Mouse (Mus musculus): ENCODE results near the gene Slc7a8. TPM values are rescaled to one million over a fixed set of nuclear protein-coding genes. Genes with fewer than 3 reads are reported as not detected.

The Slc7a8 gene
- polyA plus RNA-seq, 1 experiment from 2014 or later = 7.1 TPM

Other genes with a start within 250 kb of the Slc7a8 start
- gene Haus4, start 227.3 kb downstream of the Slc7a8 start, polyA plus RNA-seq (2014; fragmentation: Nextera tagmentation; extraction: Ambion mirVana) = 71.6 and 76.4 TPM in 2 replicates
- 15.0 and 17.8 TPM in 2 replicates for gene Ajuba, start 204.4 kb downstream of the Slc7a8 start, polyA plus RNA-seq (2014; fragmentation: Nextera tagmentation; extraction: Ambion mirVana)
- 5.6 and 5.8 TPM in 2 replicates for gene 4931414P19Rik, start 176.0 kb downstream of the Slc7a8 start, polyA plus RNA-seq (2014; fragmentation: Nextera tagmentation; extraction: Ambion mirVana)
- 411 and 417 TPM in 2 replicates for gene Psmb5, start 163.9 kb downstream of the Slc7a8 start, polyA plus RNA-seq (2014; fragmentation: Nextera tagmentation; extraction: Ambion mirVana)
- gene Psmb11, start 160.5 kb downstream of the Slc7a8 start, polyA plus RNA-seq (2014; fragmentation: Nextera tagmentation; extraction: Ambion mirVana) = not detected in 2 replicates
- gene Gm17606, start 141.0 kb downstream of the Slc7a8 start, polyA plus RNA-seq (2014; fragmentation: Nextera tagmentation; extraction: Ambion mirVana) = not detected in 2 replicates
- gene Cdh24, start 140.6 kb downstream of the Slc7a8 start, polyA plus RNA-seq (2014; fragmentation: Nextera tagmentation; extraction: Ambion mirVana) = 1.7 and 1.9 TPM in 2 replicates
- 76.1 and 81.1 TPM in 2 replicates for gene 1700123O20Rik, start 95.7 kb downstream of the Slc7a8 start, polyA plus RNA-seq (2014; fragmentation: Nextera tagmentation; extraction: Ambion mirVana)
- gene Acin1, start 95.0 kb downstream of the Slc7a8 start, polyA plus RNA-seq (2014; fragmentation: Nextera tagmentation; extraction: Ambion mirVana) = 98.8 and 109 TPM in 2 replicates
- gene Gm29776, start 83.1 kb downstream of the Slc7a8 start, polyA plus RNA-seq (2014; fragmentation: Nextera tagmentation; extraction: Ambion mirVana) = 0.07 TPM in 1 of 2 replicates, not detected in the other
- 2.0 and 3.1 TPM in 2 replicates for gene Cebpe, start 69.8 kb downstream of the Slc7a8 start, polyA plus RNA-seq (2014; fragmentation: Nextera tagmentation; extraction: Ambion mirVana)
- gene Rnf212b, start 32.2 kb upstream of the Slc7a8 start, polyA plus RNA-seq (2014; fragmentation: Nextera tagmentation; extraction: Ambion mirVana) = not detected in 2 replicates
- 5.2 and 5.5 TPM in 2 replicates for gene Homez, start 89.0 kb upstream of the Slc7a8 start, polyA plus RNA-seq (2014; fragmentation: Nextera tagmentation; extraction: Ambion mirVana)
- 1.1 and 2.1 TPM in 2 replicates for gene Ppp1r3e, start 95.6 kb upstream of the Slc7a8 start, polyA plus RNA-seq (2014; fragmentation: Nextera tagmentation; extraction: Ambion mirVana)
- 2.0 and 2.1 TPM in 2 replicates for gene Bcl2l2, start 101.4 kb upstream of the Slc7a8 start, polyA plus RNA-seq (2014; fragmentation: Nextera tagmentation; extraction: Ambion mirVana)
- 0.27 TPM in 1 of 2 replicates, not detected in the other for gene Gm20521, start 101.5 kb upstream of the Slc7a8 start, polyA plus RNA-seq (2014; fragmentation: Nextera tagmentation; extraction: Ambion mirVana)
- gene Pabpn1, start 110.6 kb upstream of the Slc7a8 start, polyA plus RNA-seq (2014; fragmentation: Nextera tagmentation; extraction: Ambion mirVana) = 117 and 132 TPM in 2 replicates
- gene Slc22a17, start 131.2 kb upstream of the Slc7a8 start, polyA plus RNA-seq (2014; fragmentation: Nextera tagmentation; extraction: Ambion mirVana) = 10.5 and 14.0 TPM in 2 replicates
- 5.5 and 6.7 TPM in 2 replicates for gene Efs, start 144.2 kb upstream of the Slc7a8 start, polyA plus RNA-seq (2014; fragmentation: Nextera tagmentation; extraction: Ambion mirVana)
- not detected in 2 replicates for gene Il25, start 150.7 kb upstream of the Slc7a8 start, polyA plus RNA-seq (2014; fragmentation: Nextera tagmentation; extraction: Ambion mirVana)
- gene Cmtm5, start 154.3 kb upstream of the Slc7a8 start, polyA plus RNA-seq (2014; fragmentation: Nextera tagmentation; extraction: Ambion mirVana) = 0.21 TPM in 1 of 2 replicates, not detected in the other
- gene Myh6, start 185.0 kb upstream of the Slc7a8 start, polyA plus RNA-seq (2014; fragmentation: Nextera tagmentation; extraction: Ambion mirVana) = 14.5 and 43.0 TPM in 2 replicates
- not detected in 2 replicates for gene Gm17428, start 195.0 kb upstream of the Slc7a8 start, polyA plus RNA-seq (2014; fragmentation: Nextera tagmentation; extraction: Ambion mirVana)
- gene Myh7, start 212.7 kb upstream of the Slc7a8 start, polyA plus RNA-seq (2014; fragmentation: Nextera tagmentation; extraction: Ambion mirVana) = 2.7 and 9.7 TPM in 2 replicates
- 87.0 and 95.6 TPM in 2 replicates for gene Ngdn, start 233.5 kb upstream of the Slc7a8 start, polyA plus RNA-seq (2014; fragmentation: Nextera tagmentation; extraction: Ambion mirVana)